Mouse (Mus musculus): ENCODE results near the gene Rab3gap2.
"Not testable (repeated sequence)": the region's sequence is repeated elsewhere in the genome, so short reads cannot be mapped to it uniquely, and the experiment has no call there.

Gene Rab3gap2

GRCm38 (mm10) chr1:185283247-185283646 is 79.3 kb downstream of the Rab3gap2 start:
- DNase-seq, result no peak

- peak; percentile 93 to 95 for DNase-seq
Observed at GRCm38 (mm10) chr1:185284740-185285139, 80.8 kb downstream of the Rab3gap2 start.

DNA sequence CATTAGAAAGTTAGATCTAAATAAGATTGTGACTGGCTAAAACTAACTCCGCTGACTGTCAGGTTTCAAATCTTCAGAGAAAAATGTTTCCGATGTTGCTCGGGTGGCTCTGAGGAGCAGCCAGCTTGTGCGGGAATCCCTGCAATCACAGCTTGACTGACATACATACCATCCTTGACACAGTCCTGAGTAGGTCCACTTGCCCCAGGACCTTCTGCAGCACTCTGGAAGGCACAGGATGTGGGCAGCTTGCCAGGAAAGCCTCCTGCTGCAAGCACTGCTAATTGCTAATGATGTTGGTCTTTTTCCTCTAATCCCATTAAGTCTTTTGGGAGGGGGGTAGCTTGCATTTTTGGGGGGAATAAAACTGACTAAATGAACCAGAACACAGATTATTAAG is 81.3 kb downstream of the Rab3gap2 start:
- DNase-seq, result peak; percentile 84 to 88

DNA sequence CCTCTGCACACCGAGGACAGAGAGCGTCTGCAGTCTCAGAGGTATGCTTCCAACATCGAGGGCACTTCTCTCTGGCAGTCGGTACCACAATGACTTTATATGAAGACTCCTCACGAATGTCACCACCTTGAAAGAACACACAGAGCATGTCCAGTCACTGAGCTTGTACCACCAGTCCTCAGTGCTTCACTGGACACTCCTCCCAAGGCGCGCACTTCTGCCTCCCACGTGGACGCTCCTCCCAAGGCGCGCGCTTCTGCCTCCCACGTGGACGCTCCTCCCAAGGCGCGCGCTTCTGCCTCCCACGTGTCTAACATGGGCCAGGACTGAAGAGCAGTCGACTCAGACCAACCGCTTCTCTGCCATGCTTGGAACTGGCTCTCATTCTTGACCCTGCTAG is 83.1 kb downstream of the Rab3gap2 start:
- no peak for DNase-seq

GRCm38 (mm10) chr1:185289231-185289630 is 85.3 kb downstream of the Rab3gap2 start:
- no peak for DNase-seq

DNA sequence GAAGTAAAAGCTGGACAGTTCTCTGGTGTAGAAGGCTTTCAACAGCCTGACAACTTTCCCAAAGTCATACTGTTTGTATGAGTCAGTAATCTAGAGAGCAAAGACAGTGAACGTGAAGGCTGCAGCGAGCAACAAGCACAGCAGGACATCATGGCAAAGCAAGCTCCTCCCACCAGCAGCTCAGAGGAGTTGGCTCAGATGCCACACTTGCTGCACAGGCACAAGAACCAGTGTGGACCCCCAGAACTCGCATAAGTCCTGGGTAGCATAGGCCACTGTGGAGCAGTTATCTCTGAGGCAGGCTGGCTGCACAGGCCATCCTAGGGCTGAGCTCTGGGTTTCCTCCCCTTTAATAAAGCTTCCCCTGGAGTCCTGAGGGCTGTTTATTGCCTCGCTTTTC is 87.4 kb downstream of the Rab3gap2 start:
- DNase-seq, result no peak

DNA sequence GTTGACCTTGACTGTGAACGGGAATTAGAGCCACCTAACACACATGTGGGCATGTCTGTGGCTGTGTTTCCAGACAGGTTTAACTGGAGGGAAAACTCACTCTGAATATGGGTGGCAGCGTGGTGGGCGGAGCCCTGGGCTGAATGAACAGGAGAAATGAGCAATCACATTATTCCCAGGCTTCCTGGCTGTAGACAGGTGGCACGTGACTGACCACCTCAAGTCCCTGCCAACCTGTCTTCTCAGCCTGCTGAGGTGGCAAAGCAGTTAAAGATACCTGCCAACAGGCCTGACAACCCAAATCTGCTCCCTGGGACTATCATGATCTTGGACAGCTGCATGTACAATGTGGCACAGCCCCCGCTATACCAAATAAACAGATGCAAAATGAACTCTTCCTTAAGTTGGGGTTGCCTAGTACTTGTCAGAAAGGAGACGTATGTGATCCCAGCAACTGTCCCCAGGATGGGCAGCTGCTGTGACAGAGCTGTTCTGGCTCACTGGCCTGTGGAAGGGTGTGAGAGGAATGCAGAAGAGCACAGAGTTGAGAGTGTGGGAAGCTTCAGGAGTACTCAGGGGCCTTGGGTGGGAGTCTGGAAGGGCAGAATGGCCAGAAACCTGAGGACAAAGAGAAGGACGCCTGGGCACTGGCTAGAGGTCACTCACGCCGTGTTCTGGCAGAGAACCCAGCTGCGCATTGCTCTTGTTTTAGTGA is 88.9 kb downstream of the Rab3gap2 start:
- peak; percentile 78 to 80 for DNase-seq

DNA sequence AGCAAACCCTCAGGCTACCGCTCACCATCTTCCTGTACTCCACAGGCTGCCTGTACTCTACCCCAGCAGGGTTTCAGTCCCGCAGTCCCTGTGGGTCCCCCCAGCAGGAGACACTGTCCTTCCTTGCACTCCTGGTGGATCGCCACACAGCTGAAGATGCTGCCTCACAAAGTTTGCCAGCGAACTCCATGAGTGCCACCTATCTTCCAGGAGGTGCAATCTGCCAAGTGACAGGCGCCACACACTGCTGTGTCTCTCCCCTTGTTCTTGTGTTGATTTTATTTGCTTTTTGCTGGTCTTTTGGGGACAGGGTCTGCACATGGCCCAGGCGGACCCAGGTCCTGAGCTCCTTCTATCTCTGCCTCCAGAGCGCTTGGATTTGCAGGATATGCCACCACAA is 92.9 kb downstream of the Rab3gap2 start:
- no peak for DNase-seq

DNA sequence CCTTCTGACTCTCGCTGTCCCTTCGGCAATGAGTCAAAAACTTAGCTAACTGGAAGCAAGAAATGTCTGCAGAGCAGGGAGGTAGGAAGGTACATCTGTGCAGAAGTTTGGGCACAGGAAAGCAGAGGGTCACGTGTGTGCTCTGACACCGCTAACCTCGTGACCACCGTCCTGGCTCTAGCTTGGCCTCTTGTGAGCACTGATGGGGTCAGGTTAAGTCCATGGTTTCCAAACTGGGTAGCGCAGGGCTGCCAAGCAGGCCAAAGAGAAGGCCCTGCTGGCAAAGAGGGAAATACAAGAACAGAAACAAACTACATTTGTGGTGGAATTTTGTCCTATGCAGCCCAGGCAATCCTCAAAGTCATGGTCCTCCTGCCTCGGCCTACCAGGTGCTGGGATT is 94.6 kb downstream of the Rab3gap2 start:
- DNase-seq, result no peak

DNA sequence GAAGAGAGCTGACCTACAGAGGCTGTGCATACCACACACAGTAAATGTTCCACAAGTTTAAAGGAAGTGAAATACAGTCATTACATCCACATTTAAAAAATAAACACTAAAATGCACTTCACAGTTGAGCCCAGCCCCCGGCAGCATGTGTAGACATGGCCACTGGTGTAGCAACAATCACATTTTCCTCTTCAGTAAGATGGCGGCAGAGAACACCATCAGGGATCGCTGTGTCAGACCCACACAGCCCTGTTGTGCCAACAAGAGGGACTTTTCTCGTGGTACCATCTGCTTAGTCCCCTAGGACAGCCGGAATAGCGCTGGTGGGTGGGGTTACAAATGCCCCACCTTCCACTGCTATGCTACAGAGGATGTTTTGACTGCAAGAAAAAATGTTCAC is 98.9 kb downstream of the Rab3gap2 start:
- DNase-seq, result no peak

- DNase-seq, result no peak
Observed at GRCm38 (mm10) chr1:185306836-185307235, 102.9 kb downstream of the Rab3gap2 start.

DNA sequence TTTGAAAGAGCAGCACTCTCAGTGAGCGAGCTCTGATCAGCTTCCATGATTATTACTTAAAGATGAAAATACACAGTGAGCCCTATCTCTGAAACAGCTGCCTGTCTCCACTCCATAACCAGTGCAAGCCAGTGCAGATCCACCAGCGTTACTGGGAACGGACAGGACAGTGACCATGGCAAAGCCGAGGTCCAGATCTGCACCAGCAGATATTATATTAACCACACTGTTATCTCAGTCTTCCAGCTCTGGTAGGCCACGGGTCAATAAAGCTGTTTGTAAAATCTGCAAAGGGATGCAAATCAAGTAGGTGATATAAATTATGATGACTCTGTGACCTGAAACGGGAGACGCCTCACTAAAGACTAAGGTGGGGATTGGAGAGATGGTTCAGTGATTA is 103.7 kb downstream of the Rab3gap2 start:
- no peak for DNase-seq

GRCm38 (mm10) chr1:185308334-185308733 is 104.4 kb downstream of the Rab3gap2 start:
- no peak for DNase-seq

DNA sequence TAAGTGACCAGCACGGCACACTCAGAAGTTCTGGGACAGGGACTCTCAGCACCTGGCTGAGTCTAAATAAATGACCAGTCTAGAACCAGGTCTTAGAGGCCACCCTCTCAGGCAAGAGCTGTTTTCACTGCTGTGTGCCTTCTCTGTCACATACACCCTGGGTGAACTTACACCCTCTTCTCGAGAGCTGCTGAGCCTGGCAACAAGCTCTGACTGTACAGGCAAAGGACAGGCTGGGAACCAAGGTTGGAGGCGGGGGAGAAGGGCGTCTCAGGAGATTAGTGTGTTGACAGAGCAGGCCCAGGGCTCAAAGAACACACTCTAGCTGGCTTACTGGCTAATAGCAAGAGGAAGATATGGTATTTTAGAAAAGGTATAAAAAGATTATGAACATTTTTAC is 105.0 kb downstream of the Rab3gap2 start:
- no peak for DNase-seq

- no peak for DNase-seq
Observed at GRCm38 (mm10) chr1:185311949-185312348, 108.0 kb downstream of the Rab3gap2 start.

DNA sequence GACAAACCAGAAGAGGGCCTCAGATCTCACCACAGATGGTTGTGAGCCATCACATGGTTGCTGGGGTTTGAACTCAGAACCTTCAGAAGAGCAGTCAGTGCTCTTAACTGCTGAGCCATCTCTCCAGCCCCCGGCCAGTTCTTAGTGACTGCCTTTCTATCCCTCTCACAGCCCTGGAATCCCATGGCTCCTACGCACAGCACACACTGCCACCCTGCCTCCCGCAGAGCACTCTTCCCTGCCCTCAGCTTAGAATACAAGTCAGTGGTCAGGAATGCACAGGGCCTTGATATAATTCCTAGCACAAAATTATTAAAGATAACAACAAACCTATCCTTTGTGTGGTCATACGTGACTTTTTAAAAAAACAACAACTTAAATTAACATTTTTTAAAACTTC is 110.6 kb downstream of the Rab3gap2 start:
- DNase-seq, result no peak

DNA sequence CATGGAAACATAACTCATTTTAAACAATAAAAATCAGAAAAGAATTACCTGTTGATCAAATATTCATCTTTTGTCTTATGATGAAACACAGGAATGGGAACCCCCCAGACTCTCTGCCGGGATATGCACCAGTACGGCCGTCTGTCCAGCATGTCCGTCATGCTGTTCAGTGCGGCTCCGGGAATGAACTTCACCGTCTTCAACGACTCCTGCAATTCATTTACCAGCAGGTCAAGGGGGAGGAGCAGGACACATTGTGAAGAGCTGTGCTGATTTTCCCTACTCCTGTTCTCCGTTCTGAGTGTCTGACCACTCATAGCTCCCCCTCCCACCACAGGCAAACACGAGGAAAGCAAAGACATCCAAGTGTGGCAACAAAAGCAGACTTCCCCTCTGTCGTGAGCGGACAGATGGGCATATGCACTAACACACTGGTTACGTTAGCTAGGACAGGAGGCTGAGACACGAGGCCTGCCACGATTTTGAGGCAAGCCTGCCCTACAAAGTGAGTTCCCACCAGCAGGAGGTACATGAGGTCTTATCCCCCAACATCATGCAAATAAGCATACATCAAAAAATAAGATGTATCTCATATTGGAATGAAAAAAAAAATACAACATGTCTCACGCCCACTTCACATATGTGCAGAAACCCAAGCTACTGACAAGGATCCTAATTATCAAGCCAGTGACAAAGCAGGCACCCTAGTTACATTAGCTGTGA is 112.1 kb downstream of the Rab3gap2 start:
- no peak for DNase-seq

DNA sequence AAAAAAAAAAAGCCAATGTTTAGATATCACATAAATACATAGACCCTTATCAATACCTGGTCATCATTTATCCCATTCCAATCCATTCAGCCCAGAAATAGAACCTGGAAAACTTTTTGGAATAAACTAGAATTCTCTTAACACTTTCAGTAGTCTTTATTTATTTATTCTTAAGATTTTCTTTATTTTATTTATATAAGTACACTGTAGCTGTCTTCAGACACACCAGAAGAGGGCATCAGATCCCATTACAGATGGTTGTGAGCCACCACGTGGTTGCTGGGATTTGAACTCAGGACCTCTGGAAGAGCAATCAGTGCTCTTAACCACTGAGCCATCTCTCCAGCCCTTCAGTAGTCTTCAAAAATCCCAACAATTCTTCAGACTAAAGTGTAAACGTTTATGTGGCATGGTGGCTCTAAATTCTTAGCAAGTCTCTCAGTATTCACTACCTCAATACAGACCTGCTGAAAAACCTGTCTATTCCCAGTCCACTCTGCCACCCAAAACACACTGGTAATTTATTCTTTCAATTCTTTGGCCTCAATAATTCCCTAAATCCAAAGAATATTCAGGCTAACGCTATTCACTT is 123.9 kb downstream of the Rab3gap2 start:
- not testable (repeated sequence) for DNase-seq

DNA sequence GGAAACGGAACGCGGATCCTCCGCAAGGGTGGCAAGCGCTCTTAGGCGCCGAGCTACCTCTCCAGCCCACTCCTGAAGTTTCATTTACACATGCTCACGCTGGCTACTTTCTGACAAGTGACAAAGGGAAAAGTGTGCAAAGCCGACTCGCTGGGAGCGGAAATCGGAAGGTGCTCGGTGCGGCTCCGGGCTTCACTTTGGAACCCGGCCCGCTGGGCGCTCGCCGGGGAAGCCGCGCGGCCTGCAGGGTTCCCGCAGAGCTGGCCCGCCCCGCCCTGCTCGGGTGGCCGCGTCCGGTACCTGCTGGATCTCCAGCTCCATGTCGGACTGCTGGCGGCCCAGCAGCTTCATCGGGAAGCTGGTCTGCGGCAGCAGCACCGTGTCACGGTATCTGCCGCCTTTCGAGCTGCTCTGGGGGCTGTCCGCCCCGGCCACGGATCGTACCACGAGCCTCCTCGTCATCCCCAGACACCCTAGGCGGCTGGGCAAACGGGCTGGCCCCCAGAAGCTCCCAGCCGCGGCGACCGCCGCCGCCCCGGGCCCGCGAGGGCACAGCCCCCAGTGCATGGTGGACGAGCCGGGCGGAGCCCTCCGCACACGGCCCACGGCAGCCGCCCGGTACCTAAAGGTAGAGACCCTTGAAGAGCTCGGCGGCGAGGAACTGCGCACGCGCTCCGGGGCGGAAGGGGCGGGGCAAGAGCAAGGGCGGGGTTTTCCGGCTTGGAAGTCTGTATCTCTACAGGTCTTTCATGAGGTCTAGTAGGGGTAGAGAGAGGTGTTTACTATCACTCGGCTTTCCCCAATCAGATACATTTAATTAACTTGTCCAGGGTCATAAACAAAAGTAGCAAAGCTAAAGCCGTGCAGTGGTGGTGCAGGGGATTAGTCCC is 125.0 kb downstream of the Rab3gap2 start, which contains the start of gene Iars2:
TSS of gene Iars2 (minus strand) at position 676 of the 890 bp plus-strand sequence.
- DNase-seq, result peak; percentile 95 to 96

DNA sequence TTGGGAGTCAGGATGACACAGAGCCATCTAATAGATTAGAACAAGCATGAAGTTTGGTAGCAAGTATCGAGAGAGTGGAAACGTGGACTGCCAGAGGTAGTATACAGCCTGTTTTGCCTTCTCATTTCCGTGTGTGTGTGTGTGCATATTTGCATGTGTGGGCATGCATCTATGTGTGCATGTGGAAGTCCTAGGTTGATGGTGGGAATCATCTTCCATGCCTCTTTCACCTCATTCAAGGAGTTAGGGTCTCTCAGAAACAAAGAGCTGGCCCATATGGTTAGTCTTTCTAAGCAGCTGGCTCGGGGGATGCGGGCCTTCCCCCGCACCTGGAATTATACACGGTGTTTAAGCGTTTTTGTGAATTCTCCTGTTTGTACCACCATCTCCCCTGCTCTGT is 125.9 kb downstream of the Rab3gap2 start:
- no peak for DNase-seq

DNA sequence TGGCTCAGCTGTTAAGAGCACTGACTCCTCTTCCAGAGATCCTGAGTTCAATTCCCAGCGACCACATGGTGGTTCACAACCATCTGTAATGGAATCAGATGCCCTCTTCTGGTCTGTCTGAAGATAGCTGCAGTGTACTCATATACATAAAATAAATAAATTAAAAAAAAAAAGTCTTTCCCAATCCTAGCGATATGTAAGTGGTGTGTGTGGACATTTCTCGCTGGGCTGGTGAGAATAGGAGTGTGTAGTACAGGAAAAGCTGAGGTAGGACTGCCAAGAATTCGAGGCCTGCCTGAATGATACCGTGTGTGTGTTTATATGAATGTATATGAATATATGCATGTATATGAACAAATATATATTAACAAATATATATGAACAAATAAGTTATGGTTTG is 127.4 kb downstream of the Rab3gap2 start:
- no peak for DNase-seq

- DNase-seq, result peak; percentile 91 to 93
Observed at GRCm38 (mm10) chr1:185331983-185332430, 128.1 kb downstream of the Rab3gap2 start, which contains the start of gene Bpnt1. TSS of gene Bpnt1 (plus strand) at chr1:185332149.

DNA sequence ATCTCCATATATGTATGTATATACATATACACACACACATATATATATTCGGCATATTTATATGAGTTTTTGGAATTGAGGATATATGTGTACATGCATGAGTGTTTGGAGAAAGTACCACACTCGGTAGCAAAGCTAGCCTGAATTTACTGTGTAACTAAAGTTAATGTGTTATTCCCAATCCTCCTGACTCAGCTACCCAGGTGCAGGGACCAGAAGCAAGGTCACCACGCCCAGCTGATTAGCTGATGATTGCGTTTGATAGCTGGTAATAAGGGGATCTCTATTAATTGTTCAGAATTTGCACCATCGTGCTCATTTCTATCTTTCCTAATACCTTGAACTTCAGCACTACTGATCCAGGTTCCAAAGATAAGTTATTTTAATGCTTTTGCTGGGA is 129.7 kb downstream of the Rab3gap2 start:
- no peak for DNase-seq
